Mouse (Mus musculus): ENCODE results near the gene Mpi.

GRCm38 (mm10) chr9:57560263-57560662 lies 7.7 kb upstream of the Mpi start:
- TF ChIP-seq CTCF (conservative IDR thresholded peaks at IDR 0.05; ENCODE audit: insufficient read depth, insufficient read length, low read depth, low read length), result no peak
- TF ChIP-seq POLR2A (IDR thresholded peaks at IDR 0.05; ENCODE audit: low read depth, low read length), result no peak
